Mouse (Mus musculus) left cerebral cortex, adult 8-10 months (tissue): ENCODE measurements around the gene Olfr860. TPM values are rescaled to one million over a fixed set of nuclear protein-coding genes. Genes with fewer than 3 reads are reported as not detected.
"Not testable (repeated sequence)": the region's sequence is repeated elsewhere in the genome, so short reads cannot be mapped to it uniquely, and the experiment has no call there.

ENCODE experiments used
- DNase-seq, 2 experiments: peaks; one replicate each; pipeline ENCODE4 v3.0.0; 2022; ENCODE audit warnings: low spot score in 2 of 2
- total RNA-seq, 4 experiments: library from RNA; stranded (reverse); gene quantifications; 2 replicates each; pipeline ENCODE4 v1.2.4; 2022

The Olfr860 gene
- total RNA-seq = not detected

DNA sequence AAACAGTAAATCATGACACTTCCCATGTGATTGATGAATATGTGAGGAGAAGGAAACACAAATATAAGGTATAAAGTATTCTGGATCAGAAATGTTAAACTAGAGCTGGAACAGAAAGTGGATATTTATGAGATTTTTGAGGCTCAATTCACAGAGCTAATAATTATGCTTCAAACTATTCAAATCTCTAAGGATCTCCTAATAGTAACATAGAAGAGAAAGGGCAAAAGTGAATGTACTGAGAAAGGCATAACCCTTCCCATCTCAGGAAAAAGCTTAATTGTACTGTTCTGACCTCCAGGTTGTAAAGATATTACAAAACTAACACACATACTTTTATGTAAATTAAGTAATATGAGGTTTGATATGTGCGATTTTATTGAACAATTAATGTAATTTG lies at the start of gene Olfr860:
Gene Olfr860 (minus strand): TSS at position 101 of the 400 bp plus-strand sequence.
- no peak for DNase-seq

DNA sequence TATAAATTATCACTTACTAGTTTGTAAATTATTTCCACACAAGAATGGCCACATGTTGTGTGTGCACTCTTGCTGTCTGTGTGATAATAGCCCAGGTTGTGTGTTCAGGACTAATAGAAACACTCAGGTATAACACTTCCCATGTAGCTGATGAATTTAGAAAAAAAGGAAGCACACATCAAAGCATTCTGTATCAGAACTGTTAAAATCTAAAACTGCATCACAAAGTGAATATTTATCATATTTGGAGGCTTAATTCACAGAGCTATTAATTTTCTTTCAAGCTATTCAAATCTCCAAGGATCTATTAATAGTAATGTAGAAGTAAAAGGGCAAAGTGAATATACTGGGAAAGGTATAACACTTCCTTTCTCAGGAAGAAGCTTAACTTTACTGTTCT lies 38.4 kb upstream of the Olfr860 start, which contains the start of gene Olfr862:
Gene Olfr862 (minus strand): TSS at position 101 of the 400 bp plus-strand sequence.
- DNase-seq = no peak

DNA sequence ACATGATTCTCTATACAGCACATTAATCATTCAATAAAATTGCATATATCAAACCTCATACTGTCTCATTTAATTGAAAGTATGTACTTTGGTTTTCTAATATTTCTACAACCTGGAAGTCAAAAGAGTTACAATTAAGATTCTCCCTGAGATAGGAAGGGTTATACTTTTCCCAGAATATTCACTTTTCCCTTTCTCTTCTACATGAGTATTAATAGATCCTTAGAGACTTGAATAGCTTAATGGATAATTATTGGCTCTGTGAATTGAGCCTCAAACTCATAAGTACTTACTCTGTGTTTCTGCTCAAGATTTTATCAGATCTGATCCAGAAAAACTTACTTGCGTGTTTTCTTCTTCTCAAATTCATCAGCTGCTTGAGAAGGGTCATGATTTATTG lies 44.9 kb downstream of the Olfr860 start, which contains the start of gene Olfr859:
Gene Olfr859 (plus strand): TSS at position 301 of the 400 bp plus-strand sequence.
- not testable (repeated sequence) for DNase-seq

DNA sequence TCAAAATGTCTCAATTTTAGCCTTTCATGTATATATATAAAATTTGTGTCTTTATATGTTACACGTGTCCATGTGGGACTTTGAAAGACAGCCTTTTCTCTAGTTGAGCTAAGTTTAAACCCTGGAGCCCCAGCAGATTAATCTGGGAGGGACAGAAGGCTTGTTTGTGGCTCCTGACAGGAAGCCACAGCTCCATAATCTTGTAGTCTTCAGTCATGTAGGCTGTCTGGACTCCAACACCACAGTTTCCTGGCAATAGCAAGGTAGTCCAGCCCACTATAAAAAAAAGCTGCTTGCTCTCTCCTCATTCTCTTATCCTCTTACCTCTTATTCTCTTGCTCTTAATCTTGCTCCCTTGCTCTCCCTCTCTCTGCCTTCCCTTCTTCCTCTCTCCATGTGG lies 46.5 kb downstream of the Olfr860 start:
- no peak for DNase-seq

Other genes starting within 250 kb of the Olfr860 start
- gene Zfp317, start 227.6 kb downstream of the Olfr860 start, total RNA-seq = 10 to 100 TPM; 21.9 to 26.3 (median 22.5) TPM
- gene Olfr857, start 140.3 kb downstream of the Olfr860 start, total RNA-seq = under 1 TPM in 1 of 4 experiments, not detected in 3; 0.14 TPM
- not detected for gene Olfr58, start 69.5 kb downstream of the Olfr860 start, total RNA-seq
- gene Olfr859, start 44.8 kb downstream of the Olfr860 start, total RNA-seq = not detected
- gene Olfr862, start 38.3 kb upstream of the Olfr860 start, total RNA-seq = not detected
- not detected for gene Olfr77, start 67.1 kb upstream of the Olfr860 start, total RNA-seq
- gene Olfr866, start 178.3 kb upstream of the Olfr860 start, total RNA-seq = not detected
- gene Olfr867, start 207.8 kb upstream of the Olfr860 start, total RNA-seq = not detected
- not detected for gene Olfr868, start 248.9 kb upstream of the Olfr860 start, total RNA-seq